Mouse (Mus musculus) cortical plate, adult 2 months (tissue): ENCODE data around the gene Wnt9a.

Experiments
- CTCF ChIP-seq: fragments of 200-500 bp; IDR thresholded peaks from 2 replicates; pipeline ENCODE4 v1.5.1; 2011; ENCODE audit warnings: mild to moderate bottlenecking, control low read depth, low read length; ENCODE audit not compliant: insufficient read depth; ENCODE audit errors: extremely low read depth
- POLR2A ChIP-seq: fragments of 200-500 bp; IDR thresholded peaks from 2 replicates; pipeline ENCODE4 v1.6.1; 2011; ENCODE audit warnings: mild to moderate bottlenecking, low read length, control low read depth; ENCODE audit not compliant: insufficient read depth; ENCODE audit errors: extremely low read depth

DNA sequence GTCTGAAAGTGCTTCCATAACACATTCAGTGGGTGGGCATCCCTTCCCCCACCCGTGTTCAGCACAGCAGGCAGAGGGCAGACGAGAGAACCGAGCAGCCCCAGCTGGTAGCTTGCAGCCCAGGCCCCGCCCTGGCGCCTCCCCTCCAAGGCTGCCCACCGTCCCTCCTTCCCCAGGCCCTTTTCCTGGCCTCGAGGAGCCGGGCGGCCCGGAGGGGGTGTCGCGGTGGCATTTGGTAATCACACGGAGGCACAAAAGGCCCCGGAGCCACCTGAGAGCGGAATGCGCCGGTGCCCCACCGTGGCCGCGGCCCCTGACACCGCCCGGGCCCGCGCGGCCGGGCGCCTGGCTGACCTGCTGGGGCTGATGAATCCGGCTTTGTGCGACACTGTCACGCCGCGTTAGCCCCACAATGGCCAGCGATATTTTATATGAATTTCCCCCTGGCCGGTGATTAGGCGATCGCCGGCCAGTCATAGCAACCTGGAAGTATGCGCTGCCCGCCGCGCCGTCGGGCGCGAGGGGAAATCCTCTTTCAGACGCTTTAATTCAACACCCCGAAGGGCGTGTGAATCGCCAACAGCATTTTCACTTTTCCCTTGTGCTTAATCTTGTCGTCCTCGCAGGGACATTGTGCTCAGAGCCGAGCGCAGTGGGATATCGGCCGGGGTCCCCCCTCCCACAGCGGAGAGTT, 42.7 kb upstream of the Wnt9a start:
- TF ChIP-seq CTCF (0 out of 2 replicates have a peak, but pooled peaks have one; percentile 23), POLR2A (no peak)
